Mouse (Mus musculus) embryonic facial prominence, embryonic 14.5 days (tissue): ENCODE measurements around the gene Jsrp1. TPM values are rescaled to one million over a fixed set of nuclear protein-coding genes. Genes with fewer than 3 reads are reported as not detected.

Source experiments
- ATAC-seq: fragments of 200-750 bp; cut with Nextera tagmentation; 2 replicates; pipeline ENCODE4 v1.8.0; 2017; ENCODE audit warnings: low read depth, moderate number of reproducible peaks, moderate TSS enrichment
- DNase-seq: peaks from one replicate; pipeline ENCODE4 v3.0.0-alpha.2; 2015; ENCODE audit warnings: low spot score
- H3K27ac ChIP-seq: fragments of 300-500 bp; sonication (generic); replicated peaks from 2 replicates; pipeline ENCODE4 v1.5.1; 2014; ENCODE audit warnings: low read depth, mild to moderate bottlenecking, low read length, moderate library complexity
- H3K27me3 ChIP-seq: fragments of 300-500 bp; sonication (generic); replicated peaks from 2 replicates; pipeline ENCODE4 v1.6.1; 2014; ENCODE audit warnings: low read length; ENCODE audit not compliant: control insufficient read depth, insufficient read depth
- H3K36me3 ChIP-seq: fragments of 300-500 bp; sonication (generic); 2 replicates; pipeline ENCODE4 v1.6.1; 2014; ENCODE audit warnings: low read length, mixed read lengths; ENCODE audit not compliant: control insufficient read depth, insufficient read depth
- H3K4me1 ChIP-seq: fragments of 300-500 bp; sonication (generic); 2 replicates; pipeline ENCODE4 v1.6.1; 2014; ENCODE audit warnings: antibody characterized with exemption, low read length; ENCODE audit not compliant: control insufficient read depth, insufficient read depth
- H3K4me2 ChIP-seq: fragments of 300-500 bp; sonication (generic); 2 replicates; pipeline ENCODE4 v1.6.1; 2014; ENCODE audit warnings: low read depth, mild to moderate bottlenecking, low read length, moderate library complexity, mixed read lengths
- H3K4me3 ChIP-seq: fragments of 300-500 bp; sonication (generic); 2 replicates; pipeline ENCODE4 v1.5.1; 2014; ENCODE audit warnings: low read depth, mild to moderate bottlenecking, low read length
- H3K9ac ChIP-seq: fragments of 300-500 bp; sonication (generic); 2 replicates; pipeline ENCODE4 v1.6.1; 2014; ENCODE audit warnings: low read depth, mild to moderate bottlenecking, low read length, moderate library complexity, mixed read lengths
- H3K9me3 ChIP-seq: fragments of 300-500 bp; sonication (generic); 2 replicates; pipeline ENCODE4 v1.6.1; 2016; ENCODE audit warnings: low read length; ENCODE audit not compliant: control insufficient read depth
- WGBS: fragments of 180-500 bp; shearing (Covaris S2); extraction: QIAGEN DNeasy Blood & Tissue Kit; methylation state at CpG from one replicate; pipeline ENCODE4 v1.1.7; 2014; 5-methylcytosine and 5-hydroxymethylcytosine counted together
- polyA plus RNA-seq: library from polyadenylated mRNA; unstranded; fragments of >200 nt; fragmentation: Nextera tagmentation; extraction: Ambion mirVana; gene quantifications from 2 replicates; pipeline ENCODE4 v1.2.1, GENCODE M21; 2014

Gene Jsrp1
- polyA plus RNA-seq, 1 experiment from 2014 or later: 20.3 TPM

DNA sequence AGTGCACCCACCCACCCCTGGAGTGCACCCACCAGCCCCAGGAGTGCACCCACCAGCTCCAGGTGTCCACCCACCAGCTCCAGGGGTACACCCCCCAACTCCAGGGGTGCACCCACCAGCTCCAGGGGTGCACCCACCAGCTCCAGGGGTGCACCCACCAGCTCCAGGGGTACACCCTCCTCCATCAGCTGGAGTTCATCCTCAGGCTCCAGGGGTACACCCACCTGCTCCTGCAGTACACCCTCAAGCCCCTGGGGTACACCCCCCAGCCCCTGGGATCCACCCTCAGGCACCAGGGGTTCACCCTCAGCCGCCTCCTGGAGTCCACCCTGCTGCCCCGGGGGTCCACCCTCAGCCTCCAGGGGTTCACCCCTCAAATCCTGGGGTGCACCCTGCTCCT, 9.0 kb downstream of the Jsrp1 start:
- Histone ChIP-seq H3K27ac (no peak overlapping the region), H3K27me3 (peaks cover 14% of the 10 kb centered on the region), H3K9ac (no peak overlapping the region), H3K4me3 (no peak overlapping the region), H3K36me3 (peaks cover 50% of the 10 kb centered on the region), H3K4me2 (no peak overlapping the region), H3K4me1 (peaks cover 19% of the 10 kb centered on the region), H3K9me3 (no peaks in the 10 kb centered on the region)
- WGBS: no CpG with 5 or more reads among the region's 2 CpGs
- DNase-seq (no peak), ATAC-seq (no peak)

DNA sequence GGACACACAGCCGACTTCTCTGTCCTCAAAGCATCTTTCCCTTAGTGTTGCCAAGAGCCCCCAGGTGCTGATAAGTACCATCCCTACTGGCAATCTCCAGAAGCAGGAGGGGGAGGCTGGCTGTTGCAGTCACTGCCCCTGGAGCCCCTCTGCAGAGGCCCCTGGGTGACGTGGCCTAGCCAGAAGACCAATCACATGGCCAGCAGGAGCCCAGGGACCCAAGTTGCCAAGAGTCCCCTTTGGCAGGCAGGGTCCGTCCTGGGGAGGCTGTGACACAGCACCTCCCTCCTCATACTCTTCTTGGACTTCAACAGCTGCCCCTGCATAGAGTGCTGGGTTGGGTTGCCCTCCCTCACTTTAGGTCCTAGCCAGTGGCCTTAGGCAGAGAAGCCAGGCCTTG, 10.3 kb downstream of the Jsrp1 start:
- Histone ChIP-seq H3K27ac (no peak overlapping the region), H3K9ac (no peak overlapping the region), H3K27me3 (peaks cover under 1% of the 10 kb centered on the region; the same call in 1 of the 2 replicates), H3K4me1 (peaks cover 16% of the 10 kb centered on the region), H3K4me3 (no peak overlapping the region), H3K9me3 (no peaks in the 10 kb centered on the region), H3K36me3 (peaks cover 50% of the 10 kb centered on the region), H3K4me2 (no peak overlapping the region)
- DNase-seq (no peak), ATAC-seq (no peak)
- 77% methylated on average over 3 of the region's 3 CpGs for WGBS

DNA sequence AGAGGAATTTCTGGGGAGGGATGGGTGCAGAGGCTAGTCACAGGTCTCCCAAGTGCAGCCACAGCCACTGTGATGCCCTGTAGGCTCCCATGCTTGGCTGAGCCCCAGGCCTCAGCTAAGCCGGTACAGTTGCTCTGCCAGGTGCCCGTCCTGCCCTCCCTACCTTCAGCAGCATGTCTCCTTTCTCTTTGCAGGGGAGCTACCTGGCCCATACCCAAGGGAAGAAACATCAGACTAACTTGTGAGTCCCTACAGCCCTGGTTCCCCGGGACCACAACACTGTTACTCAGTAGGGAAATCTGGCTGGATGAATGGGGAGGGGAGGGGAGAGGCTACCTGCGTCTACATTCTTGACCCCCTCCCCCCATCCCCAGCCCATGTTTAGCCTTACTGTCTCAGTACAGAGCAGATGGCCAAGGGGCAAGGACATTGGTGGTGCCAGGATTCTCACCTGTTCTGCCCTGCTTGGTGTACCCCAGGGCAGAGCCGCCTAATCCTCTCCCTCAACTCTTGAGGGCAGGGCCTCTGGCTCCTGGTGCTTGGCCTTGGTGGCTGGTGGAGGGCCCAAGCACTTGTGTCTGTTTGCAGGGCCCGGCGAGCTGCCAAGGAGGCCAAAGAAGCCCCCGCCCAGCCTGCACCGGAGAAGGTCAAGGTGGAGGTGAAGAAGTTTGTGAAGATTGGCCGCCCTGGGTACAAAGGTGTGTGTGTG, 10.9 kb downstream of the Jsrp1 start:
- H3K4me1 ChIP-seq: peaks cover 14% of the 10 kb centered on the region; the same call in 1 of the 2 replicates
- no peak overlapping the region for H3K27ac ChIP-seq
- 90% methylated on average over 10 of the region's 10 CpGs for WGBS
- H3K4me2 ChIP-seq: no peak overlapping the region
- ATAC-seq: no peak
- no peak overlapping the region; the same call in 1 of the 2 replicates for H3K9ac ChIP-seq
- DNase-seq: no peak
- H3K36me3 ChIP-seq: peaks cover 50% of the 10 kb centered on the region
- no peaks in the 10 kb centered on the region for H3K9me3 ChIP-seq
- H3K4me3 ChIP-seq: no peak overlapping the region
- H3K27me3 ChIP-seq: no peaks in the 10 kb centered on the region

DNA sequence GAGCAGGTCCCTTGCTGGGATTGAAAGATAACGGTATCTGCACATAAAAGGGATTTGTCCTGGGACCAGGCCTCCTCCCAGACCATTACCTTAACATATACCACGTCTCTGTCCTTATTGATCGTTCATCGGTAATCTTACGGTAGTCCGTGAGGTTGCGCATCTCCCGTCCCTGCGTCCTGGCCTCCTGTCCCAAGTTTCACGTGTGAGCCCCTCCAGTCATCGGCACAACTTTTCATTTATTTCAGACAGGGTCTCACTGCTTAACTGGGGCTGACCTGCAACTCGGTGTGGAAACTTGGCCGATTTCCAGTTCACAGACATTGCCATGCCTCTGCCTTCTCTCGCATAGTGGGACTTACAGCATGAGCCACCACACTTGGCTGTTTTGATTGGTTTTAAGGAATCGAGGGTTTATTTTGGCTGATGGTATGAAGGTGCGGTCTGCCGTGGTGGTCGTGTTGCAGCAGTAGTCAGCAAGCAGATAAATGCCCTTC, 14.2 kb downstream of the Jsrp1 start:
- DNase-seq: peak; percentile 38
- Histone ChIP-seq H3K36me3 (peaks cover 70% of the 10 kb centered on the region), H3K27me3 (no peaks in the 10 kb centered on the region), H3K9ac (peak overlapping the region; percentile 98), H3K27ac (peak overlapping the region; percentile 96), H3K4me3 (peak overlapping the region; percentile 83), H3K9me3 (no peaks in the 10 kb centered on the region), H3K4me2 (peak overlapping the region; percentile 92), H3K4me1 (peaks cover 16% of the 10 kb centered on the region)
- ATAC-seq: no peak
- 1% methylated on average over 18 of the region's 18 CpGs for WGBS

DNA sequence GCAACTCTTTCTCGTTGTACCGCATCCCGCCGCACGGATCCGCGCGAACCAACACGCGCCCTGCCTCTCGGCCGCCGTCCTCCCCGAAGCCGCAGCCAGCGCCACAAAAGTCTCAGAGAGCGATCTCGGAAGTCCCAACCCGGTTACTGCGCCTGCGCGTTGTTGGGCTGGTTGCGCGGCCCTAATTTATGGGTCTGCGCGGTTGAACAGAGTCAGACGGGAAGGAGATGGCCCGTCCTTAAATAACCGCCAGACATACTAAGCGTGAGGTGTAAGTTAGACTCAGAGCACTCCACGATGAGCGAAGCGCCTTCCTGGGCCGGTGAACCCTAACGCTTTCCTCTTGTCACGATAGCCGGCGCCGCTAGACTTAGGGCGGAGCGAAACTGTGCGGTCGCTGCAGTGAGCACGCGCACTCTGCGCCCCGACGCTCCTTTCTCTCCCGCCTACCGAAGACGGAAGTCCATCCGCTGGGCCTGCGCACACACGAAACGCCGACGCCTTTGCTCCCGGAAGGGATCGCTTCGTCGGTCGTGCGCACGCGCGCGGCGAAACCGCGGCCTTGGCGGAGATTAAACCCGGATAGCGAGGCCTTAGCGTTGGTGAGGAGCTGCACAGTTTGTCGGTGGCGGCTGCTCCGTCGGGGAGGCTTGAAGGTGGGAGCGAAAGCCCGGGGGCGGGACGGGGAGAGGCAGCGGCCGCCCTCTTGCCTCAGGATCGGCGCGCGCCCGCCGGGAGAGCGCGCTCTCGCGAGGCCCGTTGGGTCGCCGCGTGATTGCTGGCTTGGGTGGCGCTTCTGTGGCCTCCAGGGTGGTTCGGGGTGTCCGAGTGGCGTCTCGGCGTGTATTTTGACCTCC, 14.9 kb downstream of the Jsrp1 start, which contains the start of the genes Sf3a2 and Plekhj1:
Gene Sf3a2, plus strand, starts transcription at position 49 of the 857 bp plus-strand sequence.
Gene Plekhj1, minus strand, starts transcription at position 477 of the 857 bp plus-strand sequence.
- H3K4me3 ChIP-seq: peak within 1 kb of the TSS; percentile 83
- peaks cover 16% of the 10 kb centered on the region for H3K4me1 ChIP-seq
- H3K36me3 ChIP-seq: peaks cover 70% of the 10 kb centered on the region
- peak; percentile 95 for ATAC-seq
- peak within 1 kb of the TSS; percentile 92 for H3K4me2 ChIP-seq
- WGBS: under 1% methylated on average over 43 of the region's 104 CpGs
- H3K9me3 ChIP-seq: no peaks in the 10 kb centered on the region
- peak; percentile 99 for DNase-seq
- peak within 1 kb of the TSS; percentile 96 for H3K27ac ChIP-seq
- H3K27me3 ChIP-seq: no peaks in the 10 kb centered on the region
- H3K9ac ChIP-seq: peak within 1 kb of the TSS; percentile 98

DNA sequence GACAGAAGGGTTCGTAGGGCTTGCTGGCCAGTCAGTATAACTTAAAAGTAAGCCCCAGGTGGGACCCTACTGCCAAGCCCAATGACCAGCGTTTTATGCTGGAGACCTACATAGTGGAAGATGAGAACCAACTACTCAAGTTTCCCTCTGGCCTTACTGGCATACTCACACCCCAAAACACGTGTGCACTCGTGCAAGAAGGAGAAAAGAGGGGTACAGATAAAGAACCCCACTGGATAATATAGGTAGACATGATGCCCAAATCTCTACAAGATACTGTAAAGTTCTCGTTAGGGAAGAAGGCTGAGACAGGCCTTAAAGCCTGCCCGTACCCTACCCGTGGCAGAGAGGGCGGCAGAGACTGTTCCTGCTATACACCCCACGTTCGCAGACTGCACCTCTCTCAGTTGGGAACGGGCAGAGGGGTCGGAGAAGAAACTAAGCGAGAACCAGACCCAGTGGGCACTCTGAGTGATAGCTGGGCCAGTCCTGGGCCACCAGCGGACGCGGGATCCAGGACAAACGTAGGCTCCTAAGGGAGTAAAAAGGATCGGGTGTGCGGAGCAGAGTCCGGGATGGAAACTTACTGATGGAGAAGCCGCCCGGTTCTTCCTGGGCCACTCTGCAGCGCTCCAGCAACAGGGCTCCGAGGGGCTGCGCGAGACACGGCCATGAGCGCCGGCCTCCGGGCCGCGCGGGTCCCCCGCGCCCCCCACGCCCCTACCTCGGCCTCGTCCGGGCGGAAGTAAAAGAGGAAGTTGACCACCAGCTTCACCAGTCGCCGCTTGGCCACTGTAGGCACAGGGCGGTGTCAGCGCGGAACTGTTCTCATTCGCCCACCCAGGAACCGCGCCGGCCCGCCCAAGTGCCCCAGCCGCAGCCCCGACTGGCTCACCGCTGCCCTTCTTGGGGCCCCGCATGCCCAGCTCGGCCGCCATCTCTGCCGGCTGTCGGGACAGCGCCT, 15.8 kb downstream of the Jsrp1 start:
- H3K4me3 ChIP-seq: peak overlapping the region; percentile 83
- no peaks in the 10 kb centered on the region for H3K27me3 ChIP-seq
- DNase-seq (peak; percentile 75), ATAC-seq (peak; percentile 65)
- no peaks in the 10 kb centered on the region for H3K9me3 ChIP-seq
- H3K27ac ChIP-seq: peak overlapping the region; percentile 96
- H3K36me3 ChIP-seq: peaks cover 70% of the 10 kb centered on the region
- peak overlapping the region; percentile 98 for H3K9ac ChIP-seq
- H3K4me2 ChIP-seq: peak overlapping the region; percentile 92
- H3K4me1 ChIP-seq: peaks cover 16% of the 10 kb centered on the region
- 2% methylated on average over 42 of the region's 59 CpGs for WGBS

DNA sequence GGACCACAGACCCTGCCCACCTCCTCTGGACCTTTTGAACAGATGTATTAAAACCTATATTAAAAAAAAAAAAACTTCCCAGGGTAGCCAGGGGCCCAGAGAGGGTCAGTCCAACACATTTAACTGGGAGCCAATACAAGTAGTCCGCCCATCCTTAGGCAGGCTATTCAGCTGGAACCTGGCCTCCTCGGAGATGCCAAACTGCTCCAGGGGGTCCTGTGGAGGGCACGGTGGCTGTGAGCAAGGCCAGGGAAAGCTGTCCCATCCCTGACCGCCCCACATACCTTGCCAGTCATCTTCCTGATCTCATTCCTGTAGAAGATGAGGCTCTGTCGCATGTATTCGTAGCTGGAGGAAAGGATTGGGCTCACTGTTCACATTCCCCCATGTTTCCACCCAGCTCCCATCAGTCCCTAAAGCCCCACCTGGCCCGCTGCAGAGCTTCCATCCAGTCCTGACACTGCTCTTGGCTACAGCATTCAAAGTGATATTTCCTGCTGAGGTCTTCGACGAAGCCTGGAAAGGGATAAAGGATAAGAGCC, 16.9 kb downstream of the Jsrp1 start:
- ATAC-seq (no peak), DNase-seq (no peak)
- Histone ChIP-seq H3K4me2 (peak overlapping the region; percentile 92), H3K4me3 (peak overlapping the region; percentile 83), H3K4me1 (peaks cover 16% of the 10 kb centered on the region), H3K27ac (no peak overlapping the region), H3K36me3 (peaks cover 70% of the 10 kb centered on the region), H3K9ac (peak overlapping the region; percentile 98), H3K9me3 (no peaks in the 10 kb centered on the region), H3K27me3 (no peaks in the 10 kb centered on the region)
- 81% methylated on average over 9 of the region's 9 CpGs for WGBS
